Mouse (Mus musculus): ENCODE results near the gene Mdm2.

Gene Mdm2

DNA sequence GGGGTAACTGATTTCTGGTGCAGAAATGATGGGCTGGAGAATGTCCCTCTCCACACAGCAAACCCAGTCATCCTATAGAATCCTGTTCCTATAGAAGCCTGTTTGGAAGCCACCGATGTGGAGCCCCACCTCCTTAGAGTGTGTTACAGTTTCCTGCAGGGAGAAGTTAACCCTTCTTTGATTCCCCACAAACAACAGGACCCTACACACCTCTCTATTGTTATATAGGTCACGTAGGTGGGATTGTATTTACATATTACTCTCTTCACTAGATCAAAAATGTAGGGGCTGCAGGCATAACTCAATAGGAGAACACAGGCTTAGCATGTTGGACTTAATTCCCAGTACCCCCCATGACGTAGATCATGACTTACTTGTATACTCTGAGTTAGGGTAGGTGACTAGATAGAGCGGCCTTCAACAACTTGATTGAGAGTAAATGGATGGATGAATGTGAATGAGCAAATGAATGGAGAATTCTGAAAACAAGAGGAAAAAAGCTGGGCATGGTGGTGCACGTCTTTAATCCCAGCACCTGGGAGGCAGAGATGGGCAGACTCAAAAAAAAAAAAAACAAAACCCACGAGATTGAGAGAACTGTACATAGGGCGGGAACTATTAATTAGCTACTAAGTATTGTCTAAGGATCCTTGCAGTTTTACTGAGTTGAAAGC, 53.4 kb downstream of the Mdm2 start:
- DNase-seq (ENCODE audit: low read depth, low spot score) = no peak

DNA sequence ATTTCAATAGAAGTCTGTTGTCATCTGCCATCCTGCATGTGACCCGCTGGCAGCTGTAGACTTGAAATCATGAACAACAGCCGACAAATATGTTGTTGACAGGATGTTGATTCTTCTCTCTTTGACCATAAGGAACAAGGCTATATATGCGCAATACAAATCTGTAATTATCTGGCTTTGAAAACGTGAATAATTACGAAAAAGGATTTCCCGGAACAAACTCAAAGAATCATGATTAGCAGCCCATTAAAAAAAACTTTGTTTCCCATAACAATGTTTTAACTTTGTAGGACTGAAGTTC, 53.9 kb downstream of the Mdm2 start:
- no peak for DNase-seq (ENCODE audit: low read depth, low spot score)

DNA sequence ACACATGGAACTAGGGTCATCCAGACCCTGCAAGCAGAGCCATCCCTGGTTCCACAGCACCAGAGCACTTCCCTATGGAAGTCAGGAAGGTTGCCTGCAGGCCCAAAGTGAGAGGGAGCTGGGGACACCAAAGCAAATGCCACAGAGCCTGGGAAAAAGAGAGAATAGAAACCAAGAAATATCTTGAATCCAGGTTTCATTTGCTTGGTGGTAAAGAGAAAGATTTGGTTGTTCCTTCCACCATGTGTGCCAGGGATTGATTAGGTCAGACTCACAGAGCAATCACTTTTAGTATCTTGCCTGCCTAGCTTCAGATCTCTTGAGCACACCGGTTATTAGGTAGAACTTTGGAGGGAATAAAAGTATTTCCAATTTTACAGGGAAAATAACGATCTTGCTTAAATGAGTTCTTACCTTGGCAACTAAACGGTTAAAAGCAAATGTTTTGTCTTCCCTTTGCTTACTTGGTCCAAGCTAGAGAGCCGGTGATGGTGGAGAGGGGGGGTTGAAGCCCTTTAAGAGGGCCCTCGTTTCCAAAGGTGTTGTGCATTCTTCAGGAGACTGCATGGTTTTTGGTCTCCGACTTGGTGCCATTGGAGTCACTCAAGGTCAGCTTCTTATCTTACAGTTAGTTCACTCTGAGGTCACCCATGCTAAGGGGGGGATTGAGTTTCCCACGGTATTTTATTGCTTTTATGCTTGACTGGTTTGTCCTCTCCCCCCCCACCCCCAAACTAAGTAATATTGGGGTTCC, 54.5 kb downstream of the Mdm2 start:
- DNase-seq (ENCODE audit: low read depth, low spot score) = no peak

DNA sequence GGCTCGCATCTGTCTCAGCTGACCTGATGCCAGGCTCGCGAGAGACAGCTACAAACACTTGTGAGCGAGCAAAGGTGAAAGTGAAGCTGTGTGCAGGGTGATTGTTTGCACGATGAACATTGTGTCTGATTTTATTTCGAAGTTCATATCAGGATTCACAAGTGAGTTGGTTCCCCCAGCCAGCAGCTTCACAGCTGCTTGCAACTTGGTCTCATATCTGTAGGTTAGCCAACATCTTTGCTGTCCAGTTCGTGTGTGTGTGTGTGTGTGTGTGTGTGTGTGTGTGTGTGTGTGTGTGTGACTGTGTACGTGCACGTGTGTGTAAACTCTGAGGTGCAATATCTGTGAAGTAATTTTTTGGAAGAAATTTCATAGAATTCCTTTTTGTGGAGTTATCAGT, 55.1 kb downstream of the Mdm2 start:
- DNase-seq (ENCODE audit: low read depth, low spot score) = no peak

DNA sequence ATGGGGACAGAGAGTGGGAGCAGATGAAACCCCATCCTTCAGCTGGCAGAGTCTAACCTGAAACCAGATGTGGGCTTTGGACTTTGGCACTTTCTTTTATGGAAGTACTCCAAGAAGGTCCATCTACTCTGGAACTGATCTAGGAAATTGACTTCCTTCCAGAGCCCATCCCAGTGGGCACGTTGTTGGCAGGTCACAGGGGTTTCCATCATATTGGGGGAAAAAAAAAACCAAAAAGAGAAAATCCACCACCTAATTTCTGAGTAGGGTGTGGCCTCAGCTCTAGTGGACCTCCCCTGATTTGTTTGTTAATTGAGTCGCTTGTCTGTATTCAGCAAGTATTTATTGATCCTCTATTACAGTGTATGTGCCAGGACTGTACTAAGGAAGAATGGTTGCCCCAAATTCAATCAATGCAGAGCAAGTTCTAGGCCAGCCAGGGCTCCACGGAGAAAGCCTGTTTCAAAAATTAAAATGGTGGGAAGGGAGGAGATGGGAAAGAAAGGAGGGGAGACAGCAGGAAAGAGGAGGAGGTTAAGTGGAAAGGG, 55.9 kb downstream of the Mdm2 start:
- DNase-seq (ENCODE audit: low read depth, low spot score) = no peak

DNA sequence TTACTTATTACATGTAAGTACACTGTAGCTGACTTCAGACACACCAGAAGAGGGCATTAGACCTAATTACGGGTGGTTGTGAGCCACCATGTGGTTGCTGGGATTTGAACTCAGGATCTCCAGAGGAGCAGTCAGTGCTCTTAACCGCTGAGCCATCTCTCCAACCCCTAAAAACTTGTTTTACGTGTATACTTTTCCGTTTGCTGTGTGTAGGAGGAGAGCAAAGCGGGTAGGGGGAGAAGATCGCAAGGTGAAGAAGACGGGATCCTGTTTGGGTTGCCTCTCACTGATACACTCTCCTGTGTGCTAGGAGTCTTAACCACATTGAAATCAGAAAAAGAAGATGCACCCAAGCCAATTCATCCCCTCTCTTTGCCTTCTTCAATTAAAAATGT, 56.8 kb downstream of the Mdm2 start:
- no peak for DNase-seq (ENCODE audit: low read depth, low spot score)

DNA sequence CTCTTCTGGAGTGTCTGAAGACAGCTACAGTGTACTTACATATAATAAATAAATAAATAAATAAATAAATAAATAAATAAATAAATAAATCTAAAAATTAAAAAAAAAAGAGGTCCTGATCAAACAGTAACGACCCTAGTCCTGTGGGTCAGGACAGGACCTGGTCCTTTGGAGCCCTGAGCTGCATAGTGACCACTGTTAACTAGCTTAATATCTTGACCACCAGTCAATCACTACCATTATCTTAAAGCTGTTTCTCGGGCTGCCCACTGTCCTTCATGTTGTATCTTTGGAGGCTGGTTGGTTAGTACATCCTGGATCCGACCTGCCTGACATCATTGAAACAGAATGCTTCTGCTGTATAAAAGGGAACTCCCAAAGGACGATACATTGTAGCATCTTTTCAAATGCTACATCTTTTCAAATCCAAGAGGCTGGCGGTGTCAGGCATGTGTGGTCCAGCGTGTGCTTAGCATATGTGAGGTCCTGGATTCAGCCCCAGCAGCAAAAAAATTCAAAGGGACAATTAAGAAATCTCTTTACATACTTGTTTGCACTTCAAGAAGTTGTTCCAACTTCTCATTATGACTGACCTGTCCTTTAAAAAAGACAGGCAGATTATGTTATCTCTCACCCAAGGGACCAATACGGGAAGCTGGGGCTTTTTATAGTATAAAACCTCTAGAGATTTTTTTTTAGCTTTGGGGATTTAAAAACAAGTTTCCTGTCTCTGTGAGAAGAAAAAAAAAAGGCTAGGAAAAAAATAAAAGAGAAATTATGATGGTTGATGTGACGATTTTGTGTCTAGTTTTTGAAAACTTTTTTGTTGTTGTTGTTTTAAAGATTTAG, 57.4 kb downstream of the Mdm2 start:
- no peak for DNase-seq (ENCODE audit: low read depth, low spot score)

DNA sequence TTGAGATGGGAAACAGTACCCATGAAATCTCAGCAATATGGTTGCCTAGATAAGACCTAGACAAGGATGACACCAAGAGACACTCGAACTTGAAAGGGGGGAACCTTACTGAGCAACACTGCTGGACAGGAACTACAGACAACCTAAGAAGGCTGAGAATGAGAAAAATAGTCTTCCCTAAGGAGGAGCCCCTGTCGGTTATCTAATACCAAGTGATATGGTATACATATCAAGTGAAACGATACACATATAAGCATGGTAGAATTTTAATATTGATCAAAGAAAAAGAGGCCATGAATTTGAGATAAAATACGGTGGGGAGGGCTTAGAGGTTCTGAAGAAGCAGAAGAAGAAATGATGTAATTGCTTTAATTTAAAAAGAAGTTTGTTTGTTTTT, 58.2 kb downstream of the Mdm2 start:
- DNase-seq (ENCODE audit: low read depth, low spot score) = no peak

DNA sequence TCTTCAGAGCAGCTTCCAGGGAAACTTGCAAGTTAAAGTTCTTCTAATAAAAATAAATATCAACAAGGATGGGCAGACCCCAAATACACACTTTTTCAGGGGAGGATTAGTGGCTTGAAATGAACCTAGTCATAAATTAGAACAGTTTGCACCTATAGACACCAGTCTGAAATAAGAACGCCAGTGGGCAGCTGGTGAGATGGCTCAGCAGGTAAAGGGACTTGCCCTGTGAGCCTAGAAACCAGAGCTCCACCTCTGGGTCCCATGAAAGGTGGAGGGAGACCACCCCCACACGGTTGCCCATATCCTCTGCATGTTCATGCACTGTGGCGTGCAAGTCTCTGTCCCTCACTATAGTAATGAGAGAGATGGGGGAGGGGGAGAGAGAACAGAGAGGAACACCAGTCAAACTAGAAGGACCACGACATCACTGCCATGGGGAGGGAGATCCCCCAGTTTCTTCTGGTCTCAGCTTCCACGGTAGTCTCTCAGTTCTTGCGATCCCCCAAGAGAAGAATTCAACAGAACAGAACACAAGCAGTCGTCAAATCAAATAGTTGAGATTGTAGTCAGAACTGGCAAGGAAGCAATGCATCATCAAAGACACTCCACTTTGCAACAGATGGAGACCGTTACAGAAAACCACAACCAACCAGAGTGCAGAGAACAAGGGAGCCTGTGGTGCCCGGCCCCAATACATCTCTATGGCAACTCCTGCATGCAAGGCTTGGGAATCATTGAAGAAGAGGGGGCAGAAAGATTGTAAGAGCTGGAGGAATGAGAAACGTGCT, 58.8 kb downstream of the Mdm2 start:
- DNase-seq (ENCODE audit: low read depth, low spot score) = no peak

DNA sequence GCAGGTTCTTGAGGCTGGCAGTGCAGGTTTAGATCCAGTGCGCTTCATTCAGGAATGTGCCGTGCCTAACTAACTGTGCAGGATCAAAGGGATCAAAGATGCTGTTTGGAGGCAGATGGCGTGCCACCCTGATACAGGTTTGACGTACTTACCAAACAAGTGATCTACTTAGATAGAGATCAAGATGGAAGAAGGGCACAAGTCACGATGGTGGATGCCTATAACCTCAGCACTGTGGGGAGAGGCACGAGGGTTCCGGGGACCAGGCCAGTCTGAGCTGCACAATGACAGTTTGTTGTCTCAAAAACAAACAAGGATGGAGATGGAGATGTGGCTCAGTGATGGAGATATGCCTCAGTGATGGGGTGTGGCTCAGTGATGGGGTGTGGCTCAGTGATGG, 59.8 kb downstream of the Mdm2 start:
- no peak for DNase-seq (ENCODE audit: low read depth, low spot score)

DNA sequence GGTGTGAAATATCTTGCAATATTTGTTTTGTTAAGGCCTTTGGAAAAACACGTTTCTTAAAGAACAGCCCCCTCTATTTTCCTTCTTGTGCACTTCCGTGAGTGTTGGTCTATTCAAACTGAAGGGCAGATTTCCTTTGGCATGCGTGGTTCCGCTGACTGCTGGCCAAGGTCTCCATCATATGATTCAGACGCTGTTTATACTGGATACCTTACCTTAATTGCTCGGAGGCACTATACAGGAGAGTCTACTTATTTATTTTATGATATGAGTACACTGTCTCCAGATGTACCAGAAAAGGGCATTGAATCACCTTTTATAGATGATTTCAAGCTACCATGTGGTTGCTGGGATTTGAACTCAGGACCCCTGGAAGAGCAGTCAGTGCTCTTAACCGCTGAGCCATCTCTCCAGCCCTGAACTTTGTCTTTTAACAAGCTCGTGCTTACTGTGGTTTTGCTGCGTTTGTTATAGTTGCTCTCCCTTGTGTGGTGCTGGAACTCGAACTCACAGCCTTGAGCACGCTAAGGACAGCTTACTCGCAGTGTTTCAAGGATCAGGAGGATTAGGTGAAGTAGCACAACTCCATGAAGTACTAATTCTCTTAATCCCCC, 60.4 kb downstream of the Mdm2 start:
- DNase-seq (ENCODE audit: low read depth, low spot score) = no peak

DNA sequence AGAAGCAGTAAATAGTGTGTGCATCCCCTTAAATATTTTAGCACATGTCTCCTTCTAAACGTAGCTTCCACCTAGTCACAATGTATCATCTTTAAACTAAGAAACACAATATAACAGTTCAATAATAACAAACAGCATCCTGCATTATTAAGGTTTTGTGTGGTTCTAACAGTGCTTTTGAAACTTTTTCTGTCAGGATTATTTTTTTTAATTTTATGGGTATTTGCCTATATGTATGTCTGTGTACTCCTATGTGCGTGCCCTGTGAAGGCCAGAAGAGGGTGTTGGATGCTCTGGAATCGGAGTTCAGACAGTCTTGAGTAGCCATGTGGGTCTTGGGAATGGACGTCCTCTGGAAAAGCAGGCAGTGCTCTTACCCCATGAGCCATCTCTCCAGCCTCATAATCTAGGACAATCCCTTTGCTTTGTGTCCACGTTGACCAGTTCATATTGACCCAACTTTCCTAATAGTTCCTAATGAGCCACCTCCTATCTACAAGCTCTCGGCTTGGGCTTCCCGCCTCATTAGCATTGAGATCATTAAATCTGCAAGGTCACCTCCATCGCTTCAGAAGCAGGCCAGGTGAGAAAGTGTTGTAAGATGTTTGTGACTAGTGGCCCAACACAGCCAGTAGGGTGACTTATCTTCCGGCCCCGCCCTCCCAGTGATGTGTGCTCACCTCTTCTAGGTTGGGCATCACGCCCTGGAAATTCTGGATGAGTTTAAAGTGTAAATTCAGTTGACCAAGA, 61.1 kb downstream of the Mdm2 start:
- DNase-seq (ENCODE audit: low read depth, low spot score) = no peak

DNA sequence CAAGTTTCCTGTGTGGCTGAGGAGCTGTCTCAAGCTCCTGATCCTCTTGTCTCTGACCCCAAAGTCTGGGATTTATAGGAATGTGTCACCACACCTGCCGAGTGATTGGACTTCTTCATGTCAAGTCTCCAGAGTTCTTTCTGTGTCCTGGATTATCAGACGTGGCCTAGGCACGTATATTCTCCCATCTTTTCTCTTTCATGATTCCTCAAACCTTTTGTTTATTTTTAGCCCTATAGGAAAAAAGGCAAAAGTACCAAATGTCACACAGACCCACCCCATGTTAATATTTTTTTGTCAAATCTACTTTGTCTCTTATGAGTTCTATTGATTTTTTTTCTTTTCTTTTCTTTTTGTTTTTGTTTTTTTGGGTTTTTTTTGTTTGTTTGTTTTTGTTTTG, 61.9 kb downstream of the Mdm2 start:
- DNase-seq (ENCODE audit: low read depth, low spot score) = no peak

DNA sequence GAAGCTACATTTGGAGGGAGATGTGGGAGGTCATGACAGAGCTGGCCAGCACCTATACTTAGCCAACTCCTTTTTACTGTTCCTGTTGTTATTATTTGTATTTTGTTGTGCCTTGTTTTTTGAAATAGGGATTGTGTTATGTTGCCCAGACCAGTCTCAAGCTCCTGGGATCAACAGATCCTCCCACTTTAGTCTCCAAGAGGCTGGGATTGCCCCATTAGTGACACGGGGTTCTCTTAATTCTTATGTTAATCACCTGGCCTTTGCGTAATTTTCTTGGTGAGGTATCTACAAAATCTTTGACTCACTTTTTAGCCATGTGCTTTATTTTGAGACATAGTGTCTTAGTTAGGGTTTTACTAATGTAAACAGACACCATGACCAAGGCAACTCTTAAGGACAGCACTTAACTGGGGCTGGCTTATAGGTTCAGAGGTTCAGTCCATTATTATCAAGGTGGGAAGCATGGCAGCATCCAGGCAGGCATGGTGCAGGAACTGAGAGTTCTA, 62.5 kb downstream of the Mdm2 start:
- DNase-seq (ENCODE audit: low read depth, low spot score) = no peak

DNA sequence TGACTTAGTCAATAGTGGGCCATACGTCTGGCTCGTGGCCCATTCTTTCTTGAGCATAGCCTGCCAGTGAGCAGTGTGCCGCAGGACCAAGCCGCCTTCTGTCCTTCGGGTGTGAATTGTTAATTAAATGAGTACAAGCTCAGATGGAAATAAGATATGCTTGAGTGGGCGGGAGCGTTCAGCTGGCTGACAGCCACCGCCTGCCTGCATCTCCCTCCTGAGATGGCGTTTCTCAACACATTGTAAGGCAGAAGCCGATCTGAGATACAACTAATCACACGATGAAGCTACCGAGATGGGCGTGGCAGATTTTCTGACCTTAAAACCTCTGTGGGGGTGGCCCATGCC, 63.4 kb downstream of the Mdm2 start:
- DNase-seq (ENCODE audit: low read depth, low spot score) = no peak

DNA sequence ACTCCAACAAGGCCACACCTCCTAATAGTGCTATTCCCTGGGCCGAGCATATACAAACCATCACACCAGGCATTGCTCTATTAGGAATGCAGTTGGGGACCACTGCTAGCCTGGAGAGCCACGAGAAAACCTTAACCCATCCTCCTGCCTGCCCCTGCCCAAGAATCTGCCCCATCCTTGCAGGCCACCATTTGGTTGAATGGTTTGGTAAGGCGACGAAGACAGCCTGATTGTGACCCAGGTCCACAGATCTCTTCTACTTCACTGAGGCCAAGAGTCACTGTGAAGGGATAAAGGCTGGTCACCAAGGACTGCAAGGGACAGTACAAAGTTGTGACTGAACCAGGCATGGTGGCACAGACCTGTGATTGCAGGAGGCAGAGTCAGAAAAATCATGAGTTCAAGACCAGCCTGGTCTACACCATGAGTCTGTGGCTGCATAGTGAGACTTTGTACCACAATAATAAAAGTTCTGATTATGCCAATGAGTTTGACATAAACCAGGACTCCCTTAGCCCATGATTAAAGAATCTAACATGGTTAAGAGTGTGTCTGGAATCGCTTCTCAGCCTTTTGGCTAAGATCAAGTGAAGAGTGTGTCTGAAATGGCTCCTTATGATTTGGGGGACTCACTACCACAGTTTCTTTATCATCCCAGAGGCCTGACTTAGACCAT, 63.9 kb downstream of the Mdm2 start:
- DNase-seq (ENCODE audit: low read depth, low spot score) = no peak

DNA sequence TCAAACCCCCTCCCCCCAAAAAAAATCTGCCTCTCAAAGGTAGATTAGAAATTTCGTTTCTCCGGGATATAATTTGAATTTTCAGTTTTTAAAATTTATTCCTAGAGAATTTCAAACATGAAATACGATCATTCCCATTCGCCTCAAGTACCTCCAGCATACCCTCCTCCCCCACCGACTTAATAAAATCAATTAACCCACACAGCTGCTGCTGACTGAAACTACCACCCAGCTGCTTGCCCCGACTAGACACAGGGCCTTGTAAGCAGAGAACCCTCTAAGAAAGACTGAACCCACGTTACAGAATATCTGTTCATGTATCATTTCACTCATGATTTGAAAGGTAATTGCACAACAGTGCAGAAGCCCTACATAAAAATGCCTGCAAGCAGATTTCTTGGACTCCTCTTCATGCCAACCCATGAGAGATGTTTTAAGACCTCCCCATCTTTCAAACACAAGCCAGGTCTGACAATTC, 65.0 kb downstream of the Mdm2 start:
- no peak for DNase-seq (ENCODE audit: low read depth, low spot score)

DNA sequence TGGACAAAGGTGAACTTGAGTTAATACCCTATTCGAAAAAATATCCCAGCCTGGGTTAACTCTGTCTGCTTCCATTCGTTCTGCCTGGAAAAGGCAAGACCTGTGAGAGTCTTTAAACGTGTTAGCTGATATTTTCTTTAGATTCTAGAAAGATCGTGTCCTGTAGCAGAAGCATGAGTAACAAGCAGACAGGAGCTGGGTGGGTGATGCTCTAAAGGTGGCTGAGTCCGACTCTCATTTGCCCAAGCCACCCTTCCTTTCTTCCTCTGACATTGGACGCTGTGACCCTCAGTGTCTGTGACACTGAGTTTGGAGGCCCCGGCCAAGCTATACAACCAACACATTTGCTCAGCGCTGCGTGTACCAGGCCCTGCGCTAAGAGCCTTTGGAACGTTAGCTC, 65.7 kb downstream of the Mdm2 start:
- DNase-seq (ENCODE audit: low read depth, low spot score) = no peak

DNA sequence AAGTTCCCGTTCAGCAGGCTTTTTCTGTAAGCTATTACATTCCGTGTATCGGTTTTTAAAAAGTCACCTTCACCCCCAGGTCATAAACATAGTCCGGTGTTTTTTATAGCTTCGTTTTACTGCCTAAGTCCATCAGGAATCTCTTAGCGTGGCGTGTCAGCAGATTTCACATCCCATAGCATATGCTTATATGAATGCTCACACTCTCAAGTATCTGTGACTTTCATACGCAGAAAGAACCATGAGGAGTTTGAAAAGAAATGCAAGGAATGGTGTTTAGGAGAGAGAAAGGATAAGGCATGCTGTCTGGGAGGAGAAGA, 66.2 kb downstream of the Mdm2 start:
- no peak for DNase-seq (ENCODE audit: low read depth, low spot score)
